Mouse (Mus musculus) cerebellum, adult 11 months (tissue): ENCODE data around the gene Krt19.

Source experiments
- DNase-seq: peaks from one replicate; pipeline ENCODE4 v3.0.0; 2022

Gene Krt19

DNA sequence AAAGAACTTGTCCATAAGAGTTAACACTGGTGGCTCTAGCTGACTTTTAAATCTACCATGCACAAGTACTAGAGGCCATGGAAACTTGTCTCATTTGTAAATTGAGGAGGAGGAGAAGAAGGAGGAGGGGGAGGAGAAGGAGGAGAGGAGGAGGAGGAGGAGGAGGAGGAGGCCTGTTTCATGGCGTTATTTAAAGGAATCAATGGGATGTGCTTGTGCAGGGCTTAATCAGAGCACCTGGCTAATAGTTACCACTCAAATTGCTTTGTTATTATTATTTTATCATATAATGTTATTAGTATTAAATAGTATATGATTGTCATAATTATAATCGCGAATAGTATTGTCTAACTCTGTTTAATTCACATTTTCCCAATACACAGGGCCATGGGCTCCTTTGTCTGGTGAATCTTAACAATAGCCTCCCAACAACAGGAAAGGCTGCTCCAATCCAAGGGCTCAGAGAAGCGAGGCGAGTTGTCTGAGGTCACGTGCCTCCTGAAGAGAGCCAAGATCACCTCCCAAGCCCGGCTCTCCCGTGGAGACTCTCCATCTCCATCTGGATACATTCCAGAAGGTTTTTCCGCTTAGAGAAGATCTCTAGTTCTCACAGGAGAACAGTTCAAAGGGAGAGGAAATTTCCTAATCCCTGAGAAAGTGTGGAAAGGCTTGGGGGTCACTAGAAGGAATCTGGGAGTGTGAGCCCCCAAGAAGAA is at the start of gene Krt19:
TSS of gene Krt19 (minus strand) at position 51 of the 716 bp plus-strand sequence.
- no peak for DNase-seq

DNA sequence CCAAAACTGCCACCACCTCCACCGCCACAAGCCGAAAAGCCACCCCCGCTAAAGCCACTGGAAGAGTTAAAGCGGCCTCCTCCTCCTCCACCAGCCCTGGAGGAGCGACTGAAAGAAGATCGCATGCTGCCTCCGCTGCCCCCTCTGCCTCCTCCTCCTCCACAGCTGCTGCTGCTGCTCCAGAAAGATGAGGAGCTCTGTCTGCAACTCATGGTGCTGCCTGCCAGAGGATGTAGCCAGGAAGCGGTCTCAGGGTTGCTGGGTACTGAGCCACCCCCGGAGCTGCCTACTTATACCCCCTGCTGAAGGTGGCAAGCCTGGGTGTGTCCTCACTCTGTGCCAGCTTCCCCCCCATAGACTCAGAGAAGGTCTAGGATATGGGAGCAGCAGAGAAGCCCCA is 44.5 kb upstream of the Krt19 start, which contains the start of gene Krt9:
TSS of gene Krt9 (minus strand) at position 255 of the 400 bp plus-strand sequence.
- no peak for DNase-seq

DNA sequence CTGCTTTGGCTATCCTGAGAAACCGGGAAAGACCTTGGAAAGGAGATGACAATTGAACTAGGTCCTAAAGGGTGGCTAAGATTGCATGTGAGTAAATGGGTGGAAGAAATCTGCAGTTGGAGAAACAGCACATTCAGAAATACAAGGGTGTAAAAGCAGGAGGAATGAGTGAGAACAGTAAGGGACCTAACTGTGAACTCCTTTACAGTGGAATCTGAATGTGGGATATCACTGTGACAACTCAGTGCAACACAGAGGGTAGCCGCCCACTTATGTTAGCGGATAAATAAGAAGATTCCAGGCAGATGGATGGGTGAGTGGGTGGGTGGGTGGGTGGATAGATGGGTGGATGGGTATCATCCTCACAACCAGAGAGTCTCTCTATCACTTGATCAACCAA is 43.4 kb upstream of the Krt19 start:
- no peak for DNase-seq

DNA sequence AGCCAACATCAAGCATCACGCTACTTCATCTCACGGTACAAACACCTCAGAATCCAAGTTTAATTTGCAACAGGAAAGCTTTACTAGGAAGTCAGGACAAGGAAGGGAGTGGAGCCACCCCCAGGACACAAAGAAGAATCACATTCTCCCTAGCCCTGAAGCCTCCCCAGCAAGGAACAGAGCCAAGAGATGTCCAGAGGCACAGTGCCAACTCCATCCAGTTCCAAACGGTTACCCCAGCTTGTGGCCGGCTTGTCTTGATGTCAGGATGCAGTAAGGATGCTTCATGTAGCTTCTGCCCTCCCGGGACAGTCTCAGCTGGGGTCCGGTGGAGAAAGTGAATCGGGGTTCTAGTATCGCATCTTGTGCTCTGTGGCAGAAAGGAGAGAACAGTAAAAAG is 38.3 kb upstream of the Krt19 start:
- no peak for DNase-seq

DNA sequence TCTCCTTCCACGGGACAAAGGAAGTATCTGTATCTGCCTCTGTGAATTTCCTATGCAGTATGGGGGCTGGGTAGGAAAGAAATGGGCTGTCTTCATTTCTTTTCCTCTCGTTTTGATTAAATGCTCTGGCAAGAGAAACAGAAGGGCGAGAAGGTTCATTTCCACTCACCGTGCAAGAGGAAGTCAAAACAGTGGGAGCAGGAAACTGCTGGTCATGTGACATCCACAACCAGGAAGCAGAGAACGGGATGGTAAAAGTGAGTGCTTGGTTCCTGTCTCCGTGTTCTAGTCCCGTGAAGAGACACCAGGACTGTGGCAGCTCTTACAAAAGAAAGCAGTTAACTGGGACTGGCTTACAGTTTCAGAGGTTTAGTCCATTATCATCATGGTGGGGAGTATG is 33.3 kb upstream of the Krt19 start:
- no peak for DNase-seq

DNA sequence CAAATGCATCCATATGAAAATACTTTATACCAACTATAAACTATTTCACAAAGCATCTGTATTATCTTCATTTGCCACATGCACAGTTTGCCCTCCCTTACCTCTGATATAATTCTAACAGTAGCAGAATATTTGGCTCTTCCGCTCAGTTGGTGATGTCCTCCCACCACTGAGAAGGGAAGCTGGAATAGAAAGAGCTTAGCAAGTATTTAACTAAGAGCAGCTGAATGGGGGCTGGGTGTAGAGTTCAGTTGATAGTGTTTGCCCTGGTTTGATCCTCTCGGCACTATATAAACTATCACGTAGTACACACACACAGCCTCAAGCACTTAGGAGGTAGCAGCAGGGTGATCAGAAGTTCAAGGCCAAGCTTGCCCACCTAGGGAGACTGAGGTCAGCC is 30.8 kb upstream of the Krt19 start:
- DNase-seq: no peak

DNA sequence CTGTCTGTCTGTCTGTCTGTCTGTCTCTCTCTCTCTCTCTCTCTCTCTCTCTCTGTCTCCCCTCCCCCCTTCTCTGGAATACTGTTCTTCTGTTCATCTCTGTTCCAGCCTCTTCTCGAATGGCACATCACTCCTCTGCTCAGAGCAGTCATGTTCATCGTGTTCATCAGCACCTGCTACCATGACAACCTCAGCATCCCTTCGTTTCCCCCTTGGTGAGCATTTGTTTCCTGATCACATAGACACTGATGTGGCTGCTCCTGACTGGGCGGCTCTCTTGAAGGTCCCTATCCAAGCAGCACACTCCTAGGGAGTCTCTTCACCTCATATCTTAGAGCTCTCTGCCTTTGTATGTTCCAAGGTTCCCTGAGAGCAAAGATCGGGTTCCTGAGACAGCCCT is 29.8 kb upstream of the Krt19 start:
- no peak for DNase-seq

DNA sequence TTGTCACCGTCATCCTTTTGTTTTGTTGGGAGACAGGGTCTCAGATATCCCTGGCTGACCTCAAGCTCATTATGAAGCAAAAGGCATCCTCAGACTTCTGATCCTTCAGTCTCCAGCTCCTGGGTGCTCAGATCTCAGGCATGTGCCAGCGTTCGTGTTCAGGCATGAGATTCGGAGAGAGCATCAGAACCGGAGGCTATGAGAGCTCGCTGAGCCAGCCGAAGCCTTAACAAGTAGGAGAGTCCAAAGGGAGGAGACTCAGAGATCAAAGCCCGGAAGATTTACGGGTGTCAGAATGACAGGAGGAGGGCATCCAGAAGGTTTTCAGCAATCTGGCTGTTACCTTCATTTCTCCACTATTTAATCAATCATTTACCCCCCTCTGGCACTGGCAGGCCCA is 28.3 kb upstream of the Krt19 start:
- DNase-seq: no peak

DNA sequence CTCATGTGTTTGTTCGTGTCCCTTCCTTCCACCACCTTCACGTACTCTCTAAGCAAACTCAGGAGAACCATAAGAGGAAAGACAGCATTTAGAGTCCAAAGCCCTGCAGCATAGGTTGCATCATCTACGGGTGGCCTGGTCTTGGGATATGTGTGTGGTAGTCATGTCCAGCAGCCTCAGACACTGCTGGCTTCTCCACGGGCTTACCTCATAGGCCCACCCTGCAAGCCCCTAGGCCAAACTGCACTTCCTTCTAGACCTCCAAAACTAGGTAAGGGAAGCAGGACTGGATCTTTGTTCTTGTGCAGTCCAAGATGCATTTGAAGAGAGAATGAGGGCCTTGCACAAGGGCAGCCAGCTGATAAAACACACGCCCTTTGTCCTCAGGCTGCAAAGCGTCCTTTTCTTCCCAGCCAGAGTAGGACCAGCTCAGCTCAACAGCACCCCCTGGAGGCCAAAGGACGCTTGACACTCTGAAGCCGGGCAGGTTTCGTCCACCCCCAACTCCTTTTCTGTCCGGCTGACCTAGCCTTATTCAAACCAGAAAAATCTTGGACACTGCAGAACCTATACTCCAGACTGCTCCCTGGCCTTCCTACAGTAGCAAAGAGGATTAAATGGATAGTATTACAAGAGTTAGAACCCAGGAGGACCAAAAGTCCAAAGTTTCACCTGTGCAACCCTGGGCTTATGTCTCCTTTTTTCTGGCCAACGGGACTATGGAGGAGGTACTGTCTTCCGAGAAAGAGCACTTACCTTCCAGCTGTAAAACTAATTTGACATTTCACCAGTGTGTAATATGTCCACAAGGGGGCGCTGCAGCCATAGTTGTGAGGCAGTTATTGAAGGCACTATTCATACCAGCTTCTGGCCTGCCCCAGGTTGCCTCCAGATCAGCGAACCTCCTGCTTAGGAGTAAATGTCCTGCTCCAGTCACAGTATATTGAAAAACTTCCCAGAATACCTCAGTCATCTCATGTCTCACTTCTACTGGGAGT is 20.6 kb upstream of the Krt19 start:
- DNase-seq: peak; percentile 22

DNA sequence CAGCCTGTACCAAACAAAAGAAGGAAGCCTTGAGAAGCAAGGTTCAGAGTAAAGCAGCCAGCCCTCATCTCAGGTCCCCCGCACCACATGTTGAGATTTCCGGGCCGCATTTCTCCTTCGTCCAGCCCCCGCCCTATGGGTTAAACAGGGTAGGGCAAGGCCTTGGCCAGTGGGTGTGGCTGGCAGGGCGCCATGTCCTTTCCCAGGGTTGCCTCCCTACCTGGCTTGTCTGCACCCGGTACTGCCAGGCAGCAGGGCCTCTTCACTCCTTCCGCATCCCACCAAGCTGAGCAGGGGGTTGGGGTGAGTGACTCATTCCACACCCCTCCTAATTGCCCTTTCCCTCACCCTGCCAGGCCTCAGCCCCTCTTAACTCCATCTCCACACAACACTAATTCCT is 19.6 kb upstream of the Krt19 start:
- DNase-seq: no peak

DNA sequence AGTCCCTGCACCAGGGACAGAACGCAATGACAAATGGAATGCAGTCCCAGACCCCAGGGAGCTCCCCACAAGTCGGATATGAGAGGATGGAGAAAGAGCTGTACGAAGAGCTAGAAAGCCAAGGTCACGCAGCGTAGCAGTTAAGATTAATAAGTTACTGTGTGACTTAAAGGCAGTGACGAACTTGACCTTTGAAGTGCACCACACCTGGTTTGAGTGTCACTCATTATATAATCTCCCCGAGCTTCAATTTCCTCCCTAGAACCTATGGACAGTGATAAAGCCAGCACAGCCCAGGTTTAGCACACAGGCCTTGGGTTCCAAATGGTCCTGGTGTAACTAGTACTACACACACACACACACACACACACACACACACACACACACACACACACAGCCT is 15.9 kb upstream of the Krt19 start:
- DNase-seq: no peak

DNA sequence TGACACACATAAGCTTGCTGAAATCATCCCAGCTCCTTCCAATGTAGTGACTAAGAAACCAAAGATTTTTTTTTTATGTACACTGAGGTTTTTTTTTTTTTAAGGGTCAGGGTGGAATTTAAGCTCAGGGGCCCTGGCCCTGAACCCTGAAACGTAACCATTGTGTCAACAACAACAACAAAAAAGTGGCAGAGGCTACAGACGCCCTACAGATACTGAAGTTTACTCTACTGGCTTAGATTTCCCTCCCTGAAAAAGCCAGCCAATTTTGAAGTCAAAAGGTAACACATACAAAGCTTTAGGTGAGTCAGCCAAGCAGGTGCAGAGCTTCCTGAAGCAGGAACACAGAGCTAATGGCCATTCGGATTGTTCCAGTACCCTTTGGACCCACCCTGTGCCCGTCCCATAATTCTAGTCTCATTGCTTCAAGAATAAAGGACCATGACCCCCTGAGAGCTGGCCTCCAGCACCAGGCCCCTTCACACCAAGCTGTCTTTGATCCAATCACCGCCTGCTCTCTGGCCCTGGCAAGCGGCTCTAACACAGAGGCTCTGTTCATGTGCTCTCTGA is 9.5 kb upstream of the Krt19 start:
- no peak for DNase-seq

DNA sequence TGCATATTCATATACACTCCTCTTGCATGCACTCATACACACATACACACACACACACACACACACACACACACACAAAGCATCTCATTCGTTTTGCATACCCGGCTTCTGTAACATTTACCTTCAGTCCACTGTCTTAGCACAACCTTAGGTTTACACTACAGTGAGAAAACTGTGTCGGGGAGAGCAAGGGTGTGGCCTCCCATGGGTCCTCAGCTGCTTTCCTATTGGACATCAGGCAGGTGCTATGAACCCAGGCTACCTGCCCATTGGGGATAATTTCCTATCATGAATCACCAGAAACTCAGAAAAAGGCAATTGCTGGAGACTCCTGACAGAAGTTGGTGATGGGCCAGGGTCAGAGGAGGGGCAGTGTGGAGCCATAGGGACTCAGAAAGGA is 8.9 kb upstream of the Krt19 start:
- DNase-seq: no peak

DNA sequence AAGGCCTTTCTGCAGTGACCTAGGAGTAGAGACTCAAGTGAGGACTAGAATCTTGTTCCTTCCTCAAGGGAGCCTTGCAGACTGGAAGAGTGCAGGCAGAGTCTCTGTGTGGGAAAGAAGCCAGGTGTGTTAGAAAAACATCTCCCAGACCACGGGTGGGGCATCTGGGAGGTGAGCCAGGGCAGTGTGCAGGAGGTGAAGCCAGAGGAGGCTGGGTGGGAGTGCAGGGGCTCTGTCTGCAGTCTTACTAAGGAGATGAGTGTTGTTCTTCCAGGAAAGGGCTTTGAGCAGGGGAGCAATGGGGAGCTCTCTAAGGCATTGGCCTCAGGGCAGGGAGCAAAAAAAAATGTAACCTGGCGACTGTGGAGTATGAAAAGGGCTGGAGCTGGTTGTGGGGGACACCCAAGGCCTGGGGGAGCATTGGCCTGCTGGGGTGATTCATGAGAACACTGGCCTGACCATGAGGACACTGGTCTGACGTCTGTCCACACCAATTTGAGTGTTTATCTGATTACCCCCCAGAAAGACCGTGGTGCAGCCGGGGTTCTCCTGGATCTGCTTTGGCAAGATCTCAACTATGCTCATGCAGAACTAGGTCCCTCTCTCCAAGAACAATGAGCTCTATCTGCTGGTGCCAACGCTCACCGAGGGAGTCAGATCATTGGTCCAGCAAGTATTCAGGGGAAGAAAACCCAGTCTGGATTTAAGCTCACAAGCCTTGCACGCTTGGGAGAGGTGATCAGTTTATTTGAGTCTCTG is 7.2 kb upstream of the Krt19 start:
- DNase-seq: no peak

DNA sequence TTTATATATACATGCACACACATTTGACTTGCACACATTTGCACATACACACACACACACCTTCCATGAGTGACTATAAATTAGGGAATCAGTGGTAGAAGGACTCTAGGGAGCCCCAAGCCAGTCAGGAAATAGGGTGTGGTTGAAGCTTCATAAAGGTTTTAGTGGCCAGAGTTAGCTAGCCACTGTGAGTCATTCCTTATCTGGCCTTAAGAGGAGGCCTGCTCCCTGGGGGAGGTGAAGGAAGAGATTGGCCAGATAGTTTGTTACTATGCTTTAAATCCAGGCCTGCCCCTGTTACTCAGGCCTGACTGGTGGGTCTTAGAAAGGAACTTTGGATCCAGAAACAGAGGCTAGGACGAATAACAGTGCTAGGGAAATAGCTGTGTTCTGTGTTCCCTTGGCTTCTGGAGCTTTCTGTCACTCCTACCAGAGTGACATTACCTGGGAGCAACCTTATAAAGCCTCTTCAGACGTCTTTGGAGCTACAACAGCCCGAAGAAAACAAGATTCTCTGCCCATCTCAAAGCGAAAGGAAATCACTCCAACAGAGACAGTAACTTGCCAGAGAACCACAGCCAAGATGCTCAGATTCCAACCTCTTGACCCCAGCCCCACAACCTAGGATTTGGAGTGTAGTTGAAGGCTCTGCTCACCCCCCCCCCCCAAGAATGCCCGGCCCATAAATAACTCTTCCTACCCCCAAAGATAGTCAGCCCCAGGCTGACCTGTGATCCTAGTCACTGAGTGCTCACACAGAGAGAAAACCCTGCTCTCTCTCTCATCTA is 705 bp downstream of the Krt19 start:
- DNase-seq: no peak

DNA sequence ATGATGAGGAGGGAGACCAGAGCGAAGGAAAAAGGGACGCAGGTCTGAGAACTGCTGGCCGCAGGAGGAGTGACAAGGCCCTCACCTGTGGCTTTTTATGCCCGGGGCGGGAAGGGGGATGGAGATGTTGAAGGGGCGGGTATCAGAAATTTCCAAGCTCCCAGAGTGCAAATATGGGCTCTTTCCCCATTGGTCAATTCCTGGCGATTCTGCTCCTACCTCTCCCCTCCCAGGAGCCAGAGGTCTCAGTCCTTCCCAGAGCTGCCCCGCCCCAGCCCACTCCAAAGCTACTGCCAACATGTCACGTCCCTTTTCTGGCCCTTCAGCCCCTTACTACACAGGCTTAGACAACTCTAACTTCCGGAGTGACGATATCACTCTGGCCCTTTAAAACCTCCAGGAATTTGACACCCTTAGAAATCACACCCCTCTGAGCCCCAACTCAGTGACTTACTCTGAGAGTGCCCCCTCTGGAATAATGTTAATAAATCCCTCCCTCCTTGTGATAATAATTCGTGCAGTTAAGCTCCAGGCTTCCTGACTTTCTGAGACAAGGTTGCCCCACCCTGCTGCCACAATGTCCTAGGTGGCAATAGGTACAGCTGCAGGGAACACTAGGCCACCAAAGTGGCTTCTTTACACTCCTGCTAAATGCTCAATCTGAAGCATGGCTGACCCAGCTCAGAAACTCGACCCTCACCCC is 2.5 kb downstream of the Krt19 start:
- no peak for DNase-seq

DNA sequence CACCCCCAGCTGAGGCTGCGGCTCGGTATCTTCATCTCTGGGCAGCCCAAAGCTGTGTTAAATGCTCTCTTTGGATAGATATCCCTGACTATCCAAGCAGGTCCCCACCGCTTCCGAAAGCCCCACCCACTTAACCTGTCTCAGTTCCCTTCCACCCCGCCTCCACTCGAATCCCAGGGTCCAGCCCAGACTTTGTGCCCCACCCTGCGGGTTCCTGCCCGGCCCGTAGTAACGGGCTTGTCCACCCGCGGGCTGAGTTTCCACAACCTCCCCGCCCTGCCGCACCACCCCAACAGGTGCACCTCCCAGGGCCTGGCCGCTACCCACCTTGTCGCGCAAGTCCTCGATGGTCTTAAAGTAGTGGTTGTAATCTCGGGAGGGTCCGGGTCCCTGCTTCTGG is 3.4 kb downstream of the Krt19 start:
- no peak for DNase-seq

DNA sequence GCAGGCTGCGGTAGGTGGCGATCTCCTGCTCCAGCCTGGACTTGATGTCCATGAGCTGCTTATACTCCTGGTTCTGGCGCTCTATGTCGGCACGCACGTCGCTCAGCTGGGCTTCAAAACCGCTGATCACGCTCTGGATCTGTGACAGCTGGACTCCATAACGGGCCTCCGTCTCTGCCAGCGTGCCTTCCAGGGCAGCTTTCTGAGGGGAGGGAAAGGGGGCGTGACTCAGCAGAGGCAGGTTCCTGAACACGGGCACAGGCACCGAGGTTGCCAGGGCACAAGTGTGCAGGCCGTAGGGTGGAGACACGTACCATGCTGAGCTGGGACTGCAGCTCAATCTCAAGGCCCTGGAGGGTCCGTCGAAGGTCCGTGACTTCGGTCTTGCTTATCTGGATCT is 7.5 kb downstream of the Krt19 start:
- no peak for DNase-seq

DNA sequence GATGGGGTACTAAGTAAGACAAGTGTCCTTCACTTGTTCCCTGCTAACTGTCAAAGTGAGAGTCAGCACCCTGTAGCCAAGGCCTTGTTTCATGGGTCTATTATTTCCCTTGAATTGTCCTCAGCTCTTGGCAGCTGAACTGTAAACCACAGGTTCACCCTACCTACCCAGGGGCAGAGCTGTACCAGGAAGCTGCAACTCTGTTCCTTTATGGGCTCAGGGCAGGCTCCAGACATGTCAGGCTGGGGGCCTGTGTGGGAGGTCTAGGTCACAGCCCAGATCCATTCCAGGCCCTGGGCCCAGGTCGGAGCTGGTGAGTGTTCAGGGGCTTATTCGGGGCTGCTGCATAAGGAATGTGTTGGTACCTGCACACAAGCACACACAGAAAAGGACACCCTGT is 9.1 kb downstream of the Krt19 start:
- DNase-seq: no peak

DNA sequence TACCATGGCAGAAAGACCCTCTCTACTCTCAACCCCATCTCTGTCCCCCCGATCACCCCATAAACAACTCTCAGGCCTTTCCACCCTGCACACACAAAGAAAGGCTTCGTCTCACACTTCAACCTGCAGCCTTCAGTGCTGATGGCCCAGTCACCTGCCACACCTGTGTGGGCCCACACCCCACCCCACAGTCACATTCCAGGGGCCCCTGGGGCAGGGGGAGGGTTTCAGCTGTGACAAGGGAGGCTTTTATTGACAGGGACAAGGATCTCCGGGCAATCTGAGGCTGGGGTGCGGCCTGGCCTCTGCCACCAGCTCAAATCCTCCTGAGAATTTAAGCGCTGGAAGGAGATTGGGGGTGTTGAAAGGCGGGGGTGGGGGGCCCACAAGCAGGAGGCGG is 9.7 kb downstream of the Krt19 start:
- no peak for DNase-seq

DNA sequence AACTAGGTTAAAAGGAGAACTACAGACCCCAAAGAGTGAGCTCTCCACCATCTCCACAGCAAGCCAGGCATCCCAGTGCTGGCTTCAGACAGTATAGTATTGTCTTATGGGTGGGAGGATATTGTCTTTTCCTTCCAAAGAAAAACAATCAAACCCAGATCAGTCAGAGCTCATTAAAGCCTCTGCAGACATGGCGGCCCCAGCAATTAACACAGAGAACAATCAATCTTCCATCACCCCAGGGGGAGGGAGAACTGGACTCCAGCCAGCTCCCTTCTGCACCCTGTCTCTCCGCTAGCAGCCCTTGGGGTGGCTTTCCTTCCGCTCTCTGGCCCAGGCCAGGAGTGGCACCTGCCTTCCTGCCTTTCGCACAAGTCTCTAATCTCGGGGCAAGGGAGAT is 10.8 kb downstream of the Krt19 start:
- DNase-seq: no peak

DNA sequence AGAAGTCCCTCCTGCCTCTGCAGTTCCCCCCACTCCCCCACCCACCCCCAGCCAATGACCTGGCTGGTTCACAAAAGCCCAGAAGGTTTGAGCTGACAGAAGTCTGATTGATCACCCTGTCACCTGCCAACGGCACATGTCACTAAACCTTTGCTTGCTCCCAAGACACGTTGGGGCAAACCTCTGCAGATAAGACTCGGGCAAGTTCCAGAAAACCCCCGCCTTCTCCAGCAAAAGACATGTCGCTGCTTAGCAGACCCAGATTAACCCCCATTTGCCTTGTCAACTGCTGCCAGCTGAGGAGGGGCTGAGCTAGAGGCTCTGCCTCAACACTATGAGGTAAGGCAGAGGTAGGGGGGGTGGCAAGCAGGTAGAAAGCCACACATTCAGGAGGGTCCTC is 11.9 kb downstream of the Krt19 start:
- DNase-seq: no peak
